Mouse (Mus musculus) ES-Bruce4 (cell line): ENCODE data around the gene Clip4. TPM values are rescaled to one million over a fixed set of nuclear protein-coding genes. Genes with fewer than 3 reads are reported as not detected.

Experiments
- H3K27ac ChIP-seq: 2 replicates; pipeline ENCODE4 v1.5.1; 2012; ENCODE audit warnings: low read length, inconsistent platforms; ENCODE audit not compliant: insufficient read depth
- H3K27me3 ChIP-seq: 2 replicates; pipeline ENCODE4 v1.6.1; 2012; ENCODE audit warnings: mild to moderate bottlenecking, low read length, inconsistent platforms; ENCODE audit not compliant: control insufficient read depth, poor library complexity, insufficient read depth, severe bottlenecking
- H3K36me3 ChIP-seq: 2 replicates; pipeline ENCODE4 v1.6.1; 2012; ENCODE audit warnings: inconsistent platforms, mild to moderate bottlenecking, low read length, moderate library complexity; ENCODE audit not compliant: control insufficient read depth, poor library complexity, insufficient read depth, severe bottlenecking
- H3K4me1 ChIP-seq: one replicate; pipeline ENCODE4 v1.8.1; 2011; ENCODE audit warnings: low read length; ENCODE audit not compliant: control insufficient read depth, insufficient read depth
- H3K4me3 ChIP-seq: 2 replicates; pipeline ENCODE4 v1.5.1; 2011; ENCODE audit warnings: low read depth, mild to moderate bottlenecking, low read length
- H3K9ac ChIP-seq: 2 replicates; pipeline ENCODE4 v1.6.1; 2012; ENCODE audit warnings: low read depth, mild to moderate bottlenecking, inconsistent platforms; ENCODE audit not compliant: poor library complexity, severe bottlenecking
- H3K9me3 ChIP-seq: replicated peaks from 2 replicates; pipeline ENCODE4 v1.6.1; 2012; ENCODE audit warnings: mild to moderate bottlenecking, low read length, inconsistent platforms; ENCODE audit not compliant: control insufficient read depth, poor library complexity, insufficient read depth, severe bottlenecking
- CTCF ChIP-seq: IDR thresholded peaks from one replicate; pipeline ENCODE4 v1.8.1; 2011; ENCODE audit warnings: low read depth, low read length
- EP300 ChIP-seq: IDR thresholded peaks from 2 replicates; pipeline ENCODE4 v1.6.1; 2011; ENCODE audit warnings: low read depth, low read length; ENCODE audit not compliant: insufficient read depth
- POLR2A ChIP-seq: IDR thresholded peaks from one replicate; pipeline ENCODE4 v1.8.1; 2011; ENCODE audit warnings: low read length; ENCODE audit not compliant: insufficient read depth
- polyA plus RNA-seq: library from polyadenylated mRNA; stranded (reverse); fragments of >200 nt; gene quantifications from 2 replicates; pipeline ENCODE4 v1.2.4, GENCODE M21; 2011; ENCODE audit warnings: low read depth; ENCODE audit not compliant: missing spikeins, insufficient read depth, insufficient read length

Clip4 gene
- polyA plus RNA-seq, 1 experiment = 13.3 TPM

DNA sequence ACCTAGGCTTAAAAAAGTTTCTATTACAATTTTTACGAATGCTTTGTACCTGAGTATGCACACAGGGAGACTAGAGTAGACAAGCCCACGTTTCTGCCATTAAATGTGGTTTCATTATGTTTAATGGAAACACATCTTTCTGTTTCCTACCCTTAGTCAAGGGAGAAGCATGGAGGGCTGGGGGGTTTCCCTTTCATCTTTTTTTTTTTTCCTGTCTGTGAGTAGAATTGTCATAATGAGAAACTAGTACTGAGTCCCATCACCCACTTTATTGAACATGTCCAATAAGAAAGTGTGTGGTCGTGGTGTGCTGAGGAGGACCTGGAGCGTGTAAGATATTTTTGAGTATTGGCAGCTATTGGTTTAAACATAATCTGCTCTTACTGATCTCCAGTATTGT lies 94.6 kb downstream of the Clip4 start:
- Histone ChIP-seq H3K4me3 (no peak overlapping the region), H3K36me3 (no peaks in the 10 kb centered on the region), H3K9ac (no peak overlapping the region), H3K27ac (no peak overlapping the region), H3K4me1 (no peaks in the 10 kb centered on the region), H3K27me3 (no peaks in the 10 kb centered on the region), H3K9me3 (no peaks in the 10 kb centered on the region; the same call in 1 of the 2 replicates)
- no peak for TF ChIP-seq CTCF
- no peak for TF ChIP-seq EP300
- no peak for TF ChIP-seq POLR2A

DNA sequence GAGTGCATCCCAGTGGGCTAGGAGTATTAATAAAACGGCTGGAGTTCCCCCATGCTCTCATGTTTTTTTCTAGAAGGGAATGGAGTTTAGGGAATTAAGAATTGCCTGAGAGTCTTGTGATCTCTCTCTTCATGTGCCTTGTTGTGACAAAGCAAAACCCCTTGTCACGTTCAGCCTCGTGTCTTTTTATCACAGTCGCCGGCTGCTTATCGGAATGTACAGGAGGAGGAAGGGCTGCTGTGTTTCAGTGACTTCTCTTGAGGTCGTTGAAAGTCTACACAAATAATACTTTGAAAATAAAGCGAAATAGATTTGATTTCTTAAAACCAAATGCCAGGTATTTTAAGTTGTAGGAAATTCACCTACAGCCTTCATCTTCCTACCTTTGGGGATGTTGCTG lies 95.8 kb downstream of the Clip4 start:
- Histone ChIP-seq H3K4me3 (no peak overlapping the region), H3K4me1 (no peaks in the 10 kb centered on the region), H3K27ac (no peak overlapping the region), H3K27me3 (no peaks in the 10 kb centered on the region), H3K9me3 (no peaks in the 10 kb centered on the region; the same call in 1 of the 2 replicates), H3K9ac (no peak overlapping the region), H3K36me3 (no peaks in the 10 kb centered on the region)
- no peak for TF ChIP-seq EP300
- no peak for TF ChIP-seq POLR2A
- no peak for TF ChIP-seq CTCF

- no peaks in the 10 kb centered on the region for H3K36me3 ChIP-seq
- H3K9me3 ChIP-seq = no peaks in the 10 kb centered on the region; the same call in 1 of the 2 replicates
- TF ChIP-seq POLR2A (no peak), CTCF (no peak), EP300 (no peak)
- H3K4me1 ChIP-seq = no peaks in the 10 kb centered on the region
- H3K9ac ChIP-seq = no peak overlapping the region
- no peak overlapping the region for H3K27ac ChIP-seq
- H3K27me3 ChIP-seq = peaks cover 5% of the 10 kb centered on the region; the same call in 1 of the 2 replicates
- H3K4me3 ChIP-seq = no peak overlapping the region
Observed at GRCm38 (mm10) chr17:71865437-71865836, 97.2 kb downstream of the Clip4 start.

GRCm38 (mm10) chr17:71867892-71868291 lies 99.6 kb downstream of the Clip4 start:
- Histone ChIP-seq H3K4me3 (no peak overlapping the region), H3K4me1 (no peaks in the 10 kb centered on the region), H3K9ac (no peak overlapping the region), H3K27ac (no peak overlapping the region), H3K27me3 (peaks cover 5% of the 10 kb centered on the region; the same call in 1 of the 2 replicates), H3K9me3 (no peaks in the 10 kb centered on the region; the same call in 1 of the 2 replicates), H3K36me3 (no peaks in the 10 kb centered on the region)
- no peak for TF ChIP-seq CTCF
- TF ChIP-seq POLR2A = no peak
- TF ChIP-seq EP300 = no peak

DNA sequence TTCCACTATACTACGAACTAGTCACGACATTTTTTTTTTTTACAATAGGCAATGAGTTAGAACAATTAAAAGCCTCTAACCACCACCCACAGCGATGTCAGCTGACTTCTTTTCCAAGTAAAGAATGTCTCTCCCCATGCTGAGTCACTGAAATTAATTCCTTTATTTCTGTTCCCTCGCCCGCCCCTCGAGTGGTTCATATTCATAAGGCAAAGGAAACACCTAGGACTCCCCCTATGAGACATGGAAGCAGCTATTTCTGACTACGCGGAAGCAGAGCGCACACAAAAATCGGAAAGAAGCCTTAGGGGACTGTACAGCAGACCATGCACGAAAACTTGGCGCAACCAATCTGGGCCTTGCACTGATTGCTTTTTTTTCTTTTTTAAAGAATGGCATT lies 100.6 kb downstream of the Clip4 start:
- H3K9ac ChIP-seq = peak overlapping the region; percentile 88; the same call in 1 of the 2 replicates
- no peaks in the 10 kb centered on the region for H3K4me1 ChIP-seq
- H3K36me3 ChIP-seq = no peaks in the 10 kb centered on the region
- no peak for TF ChIP-seq CTCF
- H3K27me3 ChIP-seq = peaks cover 5% of the 10 kb centered on the region; the same call in 1 of the 2 replicates
- H3K27ac ChIP-seq = no peak overlapping the region
- no peak overlapping the region for H3K4me3 ChIP-seq
- H3K9me3 ChIP-seq = no peaks in the 10 kb centered on the region; the same call in 1 of the 2 replicates

GRCm38 (mm10) chr17:71869372-71870231 lies 101.3 kb downstream of the Clip4 start:
- no peaks in the 10 kb centered on the region; the same call in 1 of the 2 replicates for H3K9me3 ChIP-seq
- H3K36me3 ChIP-seq = no peaks in the 10 kb centered on the region
- TF ChIP-seq EP300 (no peak), CTCF (no peak), POLR2A (no peak)
- no peak overlapping the region for H3K27ac ChIP-seq
- peaks cover 5% of the 10 kb centered on the region; the same call in 1 of the 2 replicates for H3K27me3 ChIP-seq
- H3K4me3 ChIP-seq = peak overlapping the region; percentile 65
- peak overlapping the region; percentile 88 for H3K9ac ChIP-seq
- no peaks in the 10 kb centered on the region for H3K4me1 ChIP-seq
